Mouse (Mus musculus) brain, embryonic 14.5 days (tissue): Measurements from ENCODE around the gene Twf2.

ENCODE experiments used
- CTCF ChIP-seq: fragments of 200-500 bp; IDR thresholded peaks from 2 replicates; pipeline ENCODE4 v1.5.1; 2012; ENCODE audit warnings: inconsistent platforms, mild to moderate bottlenecking, moderate library complexity, borderline replicate concordance; ENCODE audit not compliant: insufficient read depth, insufficient read length; ENCODE audit errors: extremely low read depth
- POLR2A ChIP-seq: fragments of 200-500 bp; IDR thresholded peaks from 2 replicates; pipeline ENCODE4 v1.6.1; 2012; ENCODE audit warnings: mild to moderate bottlenecking, inconsistent platforms, borderline replicate concordance; ENCODE audit not compliant: poor library complexity, insufficient read depth, insufficient read length, severe bottlenecking; ENCODE audit errors: extremely low read depth

GRCm38 (mm10) chr9:106231816-106232215, 28.9 kb downstream of the Twf2 start:
- TF ChIP-seq CTCF (no peak), POLR2A (no peak)
